Mouse (Mus musculus): ENCODE data around the gene Rapgef4. TPM values are rescaled to one million over a fixed set of nuclear protein-coding genes. Genes with fewer than 3 reads are reported as not detected.

Gene Rapgef4
- polyA plus RNA-seq, 1 experiment from 2014 or later: 2.9 TPM

DNA sequence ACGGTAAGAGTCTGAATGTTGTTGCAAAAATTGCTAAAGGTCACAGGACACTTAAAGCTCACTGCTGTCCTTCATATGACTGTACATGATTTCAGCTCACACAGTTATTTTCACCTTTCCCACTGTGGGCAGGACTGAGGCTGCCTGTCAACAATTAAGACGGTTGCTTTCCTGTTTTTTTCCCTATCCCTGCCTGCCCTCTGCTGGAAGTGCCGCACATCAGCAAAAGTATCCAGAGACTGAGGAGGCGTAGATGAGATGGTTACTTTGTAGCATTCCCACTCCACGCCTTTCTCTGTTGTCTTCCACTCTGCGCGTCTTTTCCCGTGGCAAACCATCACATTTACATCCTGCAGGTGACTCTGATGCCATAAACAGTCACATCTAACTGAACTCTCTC is 25.4 kb upstream of the Rapgef4 start:
- no peak for ATAC-seq (ENCODE audit: low FRiP score)
- 32% methylated on average over 8 of the region's 8 CpGs for WGBS
- Histone ChIP-seq H3K4me1 (replicated peaks; ENCODE audit: control insufficient read depth, insufficient read depth, low read length) (no peaks in the 10 kb centered on the region), H3K4me3 (ENCODE audit: low read depth, low read length) (no peak overlapping the region), H3K4me2 (replicated peaks; ENCODE audit: low read depth, low read length) (no peak overlapping the region), H3K27me3 (ENCODE audit: control insufficient read depth, insufficient read depth, low read length) (no peaks in the 10 kb centered on the region), H3K27ac (ENCODE audit: low read depth, low read length) (no peak overlapping the region), H3K9ac (ENCODE audit: low read depth, low read length) (no peak overlapping the region), H3K9me3 (ENCODE audit: control insufficient read depth, low read length) (no peaks in the 10 kb centered on the region), H3K36me3 (ENCODE audit: control insufficient read depth, insufficient read depth, low read length) (no peaks in the 10 kb centered on the region)
- DNase-seq (ENCODE audit: low spot score): peak; percentile 55

DNA sequence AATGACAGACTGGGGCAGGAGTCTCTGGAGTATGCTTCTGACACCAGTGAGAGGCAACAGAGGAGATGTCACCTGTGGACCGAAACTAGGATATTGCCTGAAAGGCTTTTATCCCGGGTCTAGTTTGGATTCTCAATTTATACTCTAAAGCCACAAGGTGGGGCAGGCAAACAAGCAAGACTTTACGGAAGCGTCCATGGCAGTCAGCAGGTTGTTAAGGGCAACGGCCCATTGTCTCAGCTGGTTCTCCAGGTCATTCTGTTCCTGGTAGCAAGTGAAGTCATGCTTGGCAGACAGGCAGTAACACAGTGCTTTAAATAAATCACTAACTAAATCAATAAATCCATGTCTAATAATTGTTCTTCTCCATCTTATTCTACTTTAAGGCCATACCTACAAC is 24.6 kb upstream of the Rapgef4 start:
- H3K4me1 ChIP-seq (replicated peaks; ENCODE audit: control insufficient read depth, insufficient read depth, low read length): no peaks in the 10 kb centered on the region
- no peak overlapping the region for H3K4me2 ChIP-seq (replicated peaks; ENCODE audit: low read depth, low read length)
- ATAC-seq (ENCODE audit: low FRiP score) (no peak), DNase-seq (ENCODE audit: low spot score) (no peak)
- WGBS: 66% methylated on average over 5 of the region's 5 CpGs
- H3K27ac ChIP-seq (ENCODE audit: low read depth, low read length): no peak overlapping the region
- no peak overlapping the region for H3K9ac ChIP-seq (ENCODE audit: low read depth, low read length)
- H3K4me3 ChIP-seq (ENCODE audit: low read depth, low read length): no peak overlapping the region
- no peaks in the 10 kb centered on the region for H3K9me3 ChIP-seq (ENCODE audit: control insufficient read depth, low read length)
- H3K36me3 ChIP-seq (ENCODE audit: control insufficient read depth, insufficient read depth, low read length): no peaks in the 10 kb centered on the region
- H3K27me3 ChIP-seq (ENCODE audit: control insufficient read depth, insufficient read depth, low read length): no peaks in the 10 kb centered on the region

DNA sequence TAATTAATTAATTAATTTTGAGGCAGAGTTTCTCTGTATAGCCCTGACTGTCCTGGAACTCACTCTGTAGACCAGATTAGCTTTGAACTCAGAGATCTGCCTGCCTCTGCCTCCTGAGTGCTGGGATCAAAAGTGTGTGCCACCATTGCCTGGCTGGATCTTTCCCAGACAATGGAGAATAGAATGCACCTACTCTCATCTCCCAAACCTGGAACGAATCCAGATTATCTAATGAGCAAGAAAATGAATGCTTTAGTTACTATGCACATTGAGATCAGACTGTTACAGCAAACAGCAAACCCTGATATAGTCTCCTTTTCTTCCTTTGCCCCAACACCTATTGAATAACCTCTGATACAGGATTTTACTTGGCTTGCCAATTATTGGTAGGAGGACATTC is 23.1 kb upstream of the Rapgef4 start:
- DNase-seq (ENCODE audit: low spot score) (no peak), ATAC-seq (ENCODE audit: low FRiP score) (no peak)
- Histone ChIP-seq H3K4me3 (ENCODE audit: low read depth, low read length) (no peak overlapping the region), H3K9me3 (ENCODE audit: control insufficient read depth, low read length) (no peaks in the 10 kb centered on the region), H3K4me2 (replicated peaks; ENCODE audit: low read depth, low read length) (no peak overlapping the region), H3K4me1 (replicated peaks; ENCODE audit: control insufficient read depth, insufficient read depth, low read length) (no peaks in the 10 kb centered on the region), H3K27me3 (ENCODE audit: control insufficient read depth, insufficient read depth, low read length) (no peaks in the 10 kb centered on the region), H3K27ac (ENCODE audit: low read depth, low read length) (no peak overlapping the region), H3K9ac (ENCODE audit: low read depth, low read length) (no peak overlapping the region), H3K36me3 (ENCODE audit: control insufficient read depth, insufficient read depth, low read length) (no peaks in the 10 kb centered on the region)
- WGBS: 88% methylated on average over 1 of the region's 1 CpGs

DNA sequence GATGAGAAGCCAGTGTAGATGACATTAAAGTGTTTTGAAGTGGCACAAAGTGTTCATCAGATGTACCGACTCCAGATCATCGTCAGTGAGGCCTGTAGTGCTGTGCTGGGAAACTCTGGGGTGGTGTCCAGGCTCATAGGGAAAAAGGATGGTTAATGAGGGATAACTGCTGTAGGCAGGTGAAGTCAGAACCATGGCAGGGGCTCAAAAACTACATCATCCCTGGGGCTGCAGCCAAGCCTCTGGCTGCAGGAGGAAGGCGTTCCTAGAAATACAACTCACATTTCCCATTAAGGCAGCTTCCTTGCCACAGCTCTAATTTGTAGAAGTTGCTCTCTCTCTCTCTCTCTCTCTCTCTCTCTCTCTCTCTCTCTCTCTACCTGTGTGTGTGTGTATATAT is 22.6 kb upstream of the Rapgef4 start:
- Histone ChIP-seq H3K9ac (ENCODE audit: low read depth, low read length) (no peak overlapping the region), H3K36me3 (ENCODE audit: control insufficient read depth, insufficient read depth, low read length) (no peaks in the 10 kb centered on the region), H3K27me3 (ENCODE audit: control insufficient read depth, insufficient read depth, low read length) (no peaks in the 10 kb centered on the region), H3K4me1 (replicated peaks; ENCODE audit: control insufficient read depth, insufficient read depth, low read length) (no peaks in the 10 kb centered on the region), H3K9me3 (ENCODE audit: control insufficient read depth, low read length) (no peaks in the 10 kb centered on the region), H3K4me2 (replicated peaks; ENCODE audit: low read depth, low read length) (no peak overlapping the region), H3K4me3 (ENCODE audit: low read depth, low read length) (no peak overlapping the region), H3K27ac (ENCODE audit: low read depth, low read length) (no peak overlapping the region)
- 87% methylated on average over 3 of the region's 3 CpGs for WGBS
- ATAC-seq (ENCODE audit: low FRiP score): no peak
- no peak for DNase-seq (ENCODE audit: low spot score)

DNA sequence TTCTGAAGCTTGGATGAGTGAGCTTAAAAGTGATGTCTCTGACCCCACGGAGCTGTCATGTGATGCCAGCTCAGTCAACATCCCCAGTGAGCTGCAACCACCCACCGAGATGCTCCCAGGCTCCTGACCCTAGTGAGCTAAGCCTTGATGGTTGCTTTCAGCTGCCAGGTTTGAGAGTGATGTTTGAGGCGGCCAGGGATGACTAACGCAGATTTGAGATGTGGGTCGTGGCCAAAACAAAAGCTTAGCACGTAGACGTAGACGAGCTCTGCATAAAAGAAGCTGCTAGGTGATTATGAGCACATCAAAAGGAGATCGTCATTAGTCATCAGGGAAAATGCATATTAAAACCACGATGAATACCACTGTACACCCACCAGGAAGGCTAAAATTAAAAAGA is 16.8 kb upstream of the Rapgef4 start:
- ATAC-seq (ENCODE audit: low FRiP score) (no peak), DNase-seq (ENCODE audit: low spot score) (no peak)
- Histone ChIP-seq H3K9ac (ENCODE audit: low read depth, low read length) (no peak overlapping the region), H3K4me1 (replicated peaks; ENCODE audit: control insufficient read depth, insufficient read depth, low read length) (no peaks in the 10 kb centered on the region), H3K4me3 (ENCODE audit: low read depth, low read length) (no peak overlapping the region), H3K27ac (ENCODE audit: low read depth, low read length) (no peak overlapping the region), H3K9me3 (ENCODE audit: control insufficient read depth, low read length) (no peaks in the 10 kb centered on the region), H3K27me3 (ENCODE audit: control insufficient read depth, insufficient read depth, low read length) (no peaks in the 10 kb centered on the region), H3K4me2 (replicated peaks; ENCODE audit: low read depth, low read length) (no peak overlapping the region), H3K36me3 (ENCODE audit: control insufficient read depth, insufficient read depth, low read length) (no peaks in the 10 kb centered on the region)
- WGBS: 39% methylated on average over 10 of the region's 10 CpGs

DNA sequence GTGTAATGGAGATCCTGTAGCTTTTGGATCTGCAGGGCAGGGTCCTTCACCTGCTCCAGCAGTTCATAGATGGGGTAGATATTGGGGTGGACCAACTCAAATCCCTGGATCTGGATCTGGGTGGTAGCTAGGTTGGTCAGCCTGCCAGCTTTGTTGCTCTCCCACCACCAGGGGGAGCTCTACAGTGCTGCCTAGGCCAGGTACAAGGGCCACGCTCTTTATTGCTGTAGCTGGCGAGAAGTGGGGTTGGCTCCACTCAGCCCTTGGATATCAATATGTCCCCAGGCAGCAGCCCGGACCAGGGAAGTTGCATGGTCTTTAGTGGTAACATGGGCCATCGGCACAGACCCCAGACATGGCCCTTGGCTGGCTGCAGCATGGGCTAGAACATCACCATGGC is 15.6 kb upstream of the Rapgef4 start:
- peak; percentile 36 for DNase-seq (ENCODE audit: low spot score)

DNA sequence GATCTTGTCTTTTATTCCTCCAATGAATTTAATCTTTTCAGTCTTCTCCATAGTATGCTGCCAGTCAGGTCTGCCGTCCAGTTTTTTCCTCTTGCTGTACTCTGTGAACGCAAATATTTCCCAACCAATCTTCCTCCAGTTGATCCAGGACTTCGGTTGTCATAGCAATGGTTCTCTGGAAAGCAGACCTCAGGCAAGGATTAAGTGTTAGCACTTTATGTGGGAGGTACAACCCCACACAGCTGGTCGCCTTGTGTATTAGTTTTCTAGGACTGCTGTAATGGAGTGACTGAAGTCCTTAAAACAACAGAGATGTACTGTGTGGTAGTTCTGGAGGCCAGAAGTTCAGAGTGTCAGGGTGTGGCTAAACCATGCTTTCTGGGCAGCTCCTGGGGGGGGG is 14.3 kb upstream of the Rapgef4 start:
- Histone ChIP-seq H3K27ac (ENCODE audit: low read depth, low read length) (no peak overlapping the region), H3K4me3 (ENCODE audit: low read depth, low read length) (no peak overlapping the region), H3K9ac (ENCODE audit: low read depth, low read length) (no peak overlapping the region), H3K4me2 (replicated peaks; ENCODE audit: low read depth, low read length) (no peak overlapping the region), H3K4me1 (replicated peaks; ENCODE audit: control insufficient read depth, insufficient read depth, low read length) (no peaks in the 10 kb centered on the region), H3K9me3 (ENCODE audit: control insufficient read depth, low read length) (no peaks in the 10 kb centered on the region), H3K36me3 (ENCODE audit: control insufficient read depth, insufficient read depth, low read length) (no peaks in the 10 kb centered on the region), H3K27me3 (ENCODE audit: control insufficient read depth, insufficient read depth, low read length) (no peaks in the 10 kb centered on the region)
- no peak for DNase-seq (ENCODE audit: low spot score)
- 75% methylated on average over 4 of the region's 4 CpGs for WGBS
- no peak for ATAC-seq (ENCODE audit: low FRiP score)

More for the DNA sequence above, 15.6 kb upstream of the Rapgef4 start:
- Histone ChIP-seq H3K4me3 (ENCODE audit: low read depth, low read length) (no peak overlapping the region), H3K4me1 (replicated peaks; ENCODE audit: control insufficient read depth, insufficient read depth, low read length) (no peaks in the 10 kb centered on the region), H3K9ac (ENCODE audit: low read depth, low read length) (no peak overlapping the region), H3K9me3 (ENCODE audit: control insufficient read depth, low read length) (no peaks in the 10 kb centered on the region), H3K27ac (ENCODE audit: low read depth, low read length) (no peak overlapping the region), H3K4me2 (replicated peaks; ENCODE audit: low read depth, low read length) (no peak overlapping the region), H3K36me3 (ENCODE audit: control insufficient read depth, insufficient read depth, low read length) (no peaks in the 10 kb centered on the region), H3K27me3 (ENCODE audit: control insufficient read depth, insufficient read depth, low read length) (no peaks in the 10 kb centered on the region)
- ATAC-seq (ENCODE audit: low FRiP score): no peak
- 80% methylated on average over 4 of the region's 4 CpGs for WGBS

DNA sequence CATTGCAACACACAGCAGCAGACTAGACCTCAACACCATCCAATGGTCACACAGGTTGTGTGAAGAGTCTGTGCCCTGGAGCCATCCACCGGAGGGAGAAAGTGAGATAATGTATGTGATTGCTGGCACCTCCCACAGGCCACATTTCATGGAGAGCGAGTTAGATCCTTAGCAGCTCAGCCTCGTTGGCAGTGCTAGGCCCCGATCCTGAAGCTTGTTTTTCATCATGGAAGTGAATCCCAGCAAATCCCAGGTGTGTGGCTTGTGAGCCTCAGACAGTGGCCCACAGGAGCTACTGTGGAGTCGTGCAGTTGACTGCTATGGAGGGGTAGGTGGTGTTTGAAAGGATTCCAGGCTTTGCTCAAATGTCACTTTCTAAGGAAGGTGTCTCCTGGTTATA is 13.2 kb upstream of the Rapgef4 start:
- Histone ChIP-seq H3K9me3 (ENCODE audit: control insufficient read depth, low read length) (no peaks in the 10 kb centered on the region), H3K4me1 (replicated peaks; ENCODE audit: control insufficient read depth, insufficient read depth, low read length) (no peaks in the 10 kb centered on the region), H3K27ac (ENCODE audit: low read depth, low read length) (no peak overlapping the region), H3K4me2 (replicated peaks; ENCODE audit: low read depth, low read length) (no peak overlapping the region), H3K4me3 (ENCODE audit: low read depth, low read length) (no peak overlapping the region), H3K9ac (ENCODE audit: low read depth, low read length) (no peak overlapping the region), H3K27me3 (ENCODE audit: control insufficient read depth, insufficient read depth, low read length) (no peaks in the 10 kb centered on the region), H3K36me3 (ENCODE audit: control insufficient read depth, insufficient read depth, low read length) (no peaks in the 10 kb centered on the region)
- ATAC-seq (ENCODE audit: low FRiP score) (no peak), DNase-seq (ENCODE audit: low spot score) (no peak)
- WGBS: 81% methylated on average over 5 of the region's 5 CpGs

DNA sequence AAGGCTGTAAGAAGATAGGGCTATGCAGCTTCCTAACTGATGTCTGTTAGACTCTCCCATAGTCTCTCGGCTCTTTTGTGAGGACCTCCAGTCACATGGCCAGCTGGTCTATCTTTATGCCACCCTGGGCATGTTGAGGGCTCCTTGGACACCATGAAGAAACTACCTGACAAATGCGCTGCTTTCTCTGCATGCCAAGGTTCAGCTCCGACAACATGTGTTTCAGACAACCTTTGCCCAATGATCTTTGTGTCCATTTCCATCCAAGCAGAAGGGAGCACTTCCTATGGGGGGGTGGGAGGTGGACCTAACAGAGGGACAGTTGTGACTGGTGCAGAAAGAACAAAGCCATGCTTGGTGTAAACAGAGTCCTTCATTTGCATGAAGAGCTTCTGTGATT is 7.4 kb upstream of the Rapgef4 start:
- Histone ChIP-seq H3K27me3 (ENCODE audit: control insufficient read depth, insufficient read depth, low read length) (no peaks in the 10 kb centered on the region), H3K9me3 (ENCODE audit: control insufficient read depth, low read length) (no peaks in the 10 kb centered on the region), H3K36me3 (ENCODE audit: control insufficient read depth, insufficient read depth, low read length) (no peaks in the 10 kb centered on the region), H3K4me2 (replicated peaks; ENCODE audit: low read depth, low read length) (no peak overlapping the region), H3K4me3 (ENCODE audit: low read depth, low read length) (no peak overlapping the region), H3K4me1 (replicated peaks; ENCODE audit: control insufficient read depth, insufficient read depth, low read length) (no peaks in the 10 kb centered on the region), H3K27ac (ENCODE audit: low read depth, low read length) (no peak overlapping the region), H3K9ac (ENCODE audit: low read depth, low read length) (no peak overlapping the region)
- 86% methylated on average over 3 of the region's 3 CpGs for WGBS
- no peak for ATAC-seq (ENCODE audit: low FRiP score)
- DNase-seq (ENCODE audit: low spot score): no peak

Data from hindbrain, embryonic 11.5 days (tissue).